Comparison of ENCODE assay signal across 35 mouse cellular contexts in genomic region chr3:42878972-42879371, GRCm38 (mm10).
"Had no signal": no experiment of that assay in that cellular context is flagged by ENCODE, and none has a peak within 500 bp of the region (broad histone marks: within the 10 kb centered on the region; RNA-seq: fewer than 3 reads in every experiment).

No protein-coding gene starts in this region.

- H3K4me2 ChIP-seq: heart, embryonic 11.5 days; heart, embryonic 12.5 days; heart, embryonic 13.5 days; heart, embryonic 15.5 days; hindbrain, embryonic 12.5 days; hindbrain, embryonic 13.5 days; hindbrain, embryonic 14.5 days; hindbrain, embryonic 15.5 days; intestine, embryonic 15.5 days; kidney, embryonic 15.5 days had no signal

- H3K9ac ChIP-seq: heart, embryonic 12.5 days; heart, embryonic 13.5 days; heart, embryonic 15.5 days; hindbrain, embryonic 12.5 days; hindbrain, embryonic 13.5 days; hindbrain, embryonic 14.5 days; hindbrain, embryonic 15.5 days; intestine, embryonic 15.5 days; kidney, embryonic 15.5 days had no signal

- H3K9me3 ChIP-seq: heart, embryonic 10.5 days; heart, embryonic 15.5 days; hindbrain, embryonic 10.5 days; hindbrain, embryonic 15.5 days; intestine, embryonic 15.5 days had no signal

- H3K4me3 ChIP-seq: heart, embryonic 10.5 days; heart, embryonic 12.5 days; heart, embryonic 13.5 days; heart, embryonic 15.5 days; hindbrain, embryonic 10.5 days; hindbrain, embryonic 12.5 days; hindbrain, embryonic 13.5 days; hindbrain, embryonic 15.5 days; intestine, embryonic 15.5 days; kidney, embryonic 15.5 days; layer of hippocampus, adult 2 months had no signal

- H3K27me3 ChIP-seq: heart, embryonic 12.5 days; heart, embryonic 13.5 days; heart, embryonic 15.5 days; hindbrain, embryonic 12.5 days; hindbrain, embryonic 13.5 days; hindbrain, embryonic 15.5 days; intestine, embryonic 15.5 days; kidney, embryonic 15.5 days had no signal

- DNase-seq: heart, postnatal 10 days; heart, postnatal 14 days; heart, postnatal 36 days; heart, postnatal 4 days; kidney, adult 11 months; kidney, adult 18-20 months; kidney, adult 2 months; kidney, adult 8-10 months; kidney, adult 9 months; kidney, postnatal 10 days; kidney, postnatal 14 days; kidney, postnatal 25 days; kidney, postnatal 36 days; kidney, postnatal 4 days; layer of hippocampus, adult 9-11 months; layer of hippocampus, postnatal 36 days had no signal

- H3K4me1 ChIP-seq: heart, embryonic 10.5 days; heart, embryonic 12.5 days; heart, embryonic 13.5 days; heart, embryonic 15.5 days; hindbrain, embryonic 10.5 days; hindbrain, embryonic 12.5 days; hindbrain, embryonic 13.5 days; hindbrain, embryonic 15.5 days; intestine, embryonic 15.5 days; kidney, embryonic 15.5 days had no signal

- ATAC-seq: hindbrain, embryonic 16.5 days; hindbrain, postnatal 0 days; inflammation-experienced regulatory T-cells, adult 6 months; intestine, embryonic 15.5 days; intestine, embryonic 16.5 days; intestine, postnatal 0 days had no signal

- H3K36me3 ChIP-seq: heart, embryonic 10.5 days; heart, embryonic 12.5 days; heart, embryonic 13.5 days; heart, embryonic 15.5 days; hindbrain, embryonic 10.5 days; hindbrain, embryonic 12.5 days; hindbrain, embryonic 13.5 days; hindbrain, embryonic 15.5 days; intestine, embryonic 15.5 days; kidney, embryonic 15.5 days had no signal

- H3K27ac ChIP-seq: heart, embryonic 10.5 days; heart, embryonic 13.5 days; heart, embryonic 15.5 days; hindbrain, embryonic 10.5 days; hindbrain, embryonic 12.5 days; hindbrain, embryonic 13.5 days; hindbrain, embryonic 14.5 days; hindbrain, embryonic 15.5 days; hindbrain, postnatal 0 days; intestine, embryonic 15.5 days; kidney, embryonic 15.5 days; kidney, postnatal 0 days; layer of hippocampus, adult 2 months had no signal
